Mouse (Mus musculus): ENCODE data around the gene Olfr1510. TPM values are rescaled to one million over a fixed set of nuclear protein-coding genes. Genes with fewer than 3 reads are reported as not detected.

Gene Olfr1510
- polyA plus RNA-seq, 1 experiment from 2014 or later: 0.65 TPM

Other genes with a start within 250 kb of the Olfr1510 start
- gene Supt16, start 217.0 kb downstream of the Olfr1510 start, polyA plus RNA-seq (2015; fragmentation: Nextera tagmentation; extraction: Ambion mirVana): 46.1 and 50.6 TPM in 2 replicates
- gene Chd8, start 156.6 kb downstream of the Olfr1510 start, polyA plus RNA-seq (2015; fragmentation: Nextera tagmentation; extraction: Ambion mirVana): 38.6 and 38.9 TPM in 2 replicates
- gene Tox4, start 135.2 kb downstream of the Olfr1510 start, polyA plus RNA-seq (2015; fragmentation: Nextera tagmentation; extraction: Ambion mirVana): 42.8 and 43.2 TPM in 2 replicates
- gene Rab2b, start 134.8 kb downstream of the Olfr1510 start, polyA plus RNA-seq (2015; fragmentation: Nextera tagmentation; extraction: Ambion mirVana): 20.8 and 22.2 TPM in 2 replicates
- gene Mettl3, start 109.2 kb downstream of the Olfr1510 start, polyA plus RNA-seq (2015; fragmentation: Nextera tagmentation; extraction: Ambion mirVana): 42.1 and 44.2 TPM in 2 replicates
- 15.0 and 16.0 TPM in 2 replicates for gene Sall2, start 85.6 kb downstream of the Olfr1510 start, polyA plus RNA-seq (2015; fragmentation: Nextera tagmentation; extraction: Ambion mirVana)
- gene Olfr1513, start 58.0 kb downstream of the Olfr1510 start, polyA plus RNA-seq (2015; fragmentation: Nextera tagmentation; extraction: Ambion mirVana): 0.09 and 0.31 TPM in 2 replicates
- 0.17 and 0.25 TPM in 2 replicates for gene Olfr1512, start 35.2 kb downstream of the Olfr1510 start, polyA plus RNA-seq (2015; fragmentation: Nextera tagmentation; extraction: Ambion mirVana)
- gene Olfr1511, start 17.0 kb downstream of the Olfr1510 start, polyA plus RNA-seq (2015; fragmentation: Nextera tagmentation; extraction: Ambion mirVana): 0.26 and 0.35 TPM in 2 replicates
- not detected in 2 replicates for gene Olfr1509, start 28.6 kb upstream of the Olfr1510 start, polyA plus RNA-seq (2015; fragmentation: Nextera tagmentation; extraction: Ambion mirVana)
- gene Olfr1508, start 53.1 kb upstream of the Olfr1510 start, polyA plus RNA-seq (2015; fragmentation: Nextera tagmentation; extraction: Ambion mirVana): 0.20 TPM in 1 of 2 replicates, not detected in the other
- not detected in 2 replicates for gene Olfr1507, start 81.4 kb upstream of the Olfr1510 start, polyA plus RNA-seq (2015; fragmentation: Nextera tagmentation; extraction: Ambion mirVana)